Mouse (Mus musculus) gastrocnemius, postnatal 14 days (tissue): ENCODE measurements around the gene Pkd2l1. TPM values are rescaled to one million over a fixed set of nuclear protein-coding genes. Genes with fewer than 3 reads are reported as not detected.
"Not testable (repeated sequence)": the region's sequence is repeated elsewhere in the genome, so short reads cannot be mapped to it uniquely, and the experiment has no call there.

ENCODE experiments used
- DNase-seq: peaks from one replicate; pipeline ENCODE4 v3.0.0; 2021; ENCODE audit warnings: mixed read lengths
- intact Hi-C: fragments of 180-260 bp; cut with DNase I; formaldehyde crosslinking; loops from one replicate; pipeline ENCODE4 v1.15.1; 2025; ENCODE audit warnings: low total_unique reads
- total RNA-seq, 2 experiments: library from RNA; stranded (reverse); gene quantifications; 2 replicates each; pipeline ENCODE4 v1.2.3; 2021

Pkd2l1 gene
- total RNA-seq, 2 experiments from 2014 or later = not detected

- no peak for DNase-seq
- intact Hi-C loops = no loop called here
These were observed 30.7 kb downstream of the Pkd2l1 start for GRCm38 (mm10) chr19:44161515-44161914.

GRCm38 (mm10) chr19:44159386-44159785 is 32.9 kb downstream of the Pkd2l1 start:
- DNase-seq = no peak
- intact Hi-C loops = no loop called here

DNA sequence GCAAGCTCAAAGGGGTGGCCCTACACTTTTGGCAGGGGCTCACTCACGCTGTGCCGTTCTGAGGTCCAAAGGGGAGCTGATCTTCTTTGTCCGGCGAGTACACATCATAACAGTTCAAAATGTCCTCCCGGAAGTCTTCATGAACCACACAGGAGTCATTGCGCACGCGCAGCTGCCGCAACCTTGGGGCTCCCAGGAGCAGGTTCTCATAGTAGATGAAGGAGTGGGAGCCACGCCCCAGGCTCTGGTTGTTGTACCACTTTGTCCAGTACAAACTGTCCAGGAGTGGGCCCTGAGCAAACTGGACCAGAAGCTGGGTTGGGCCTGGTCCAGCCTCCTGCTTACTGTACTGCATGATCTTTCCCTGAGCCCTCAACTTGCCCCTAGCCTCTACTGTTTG is 35.2 kb downstream of the Pkd2l1 start:
- intact Hi-C loops = no loop called here
- DNase-seq = no peak

GRCm38 (mm10) chr19:44153781-44154180 is 38.5 kb downstream of the Pkd2l1 start:
- intact Hi-C loops = no loop called here
- no peak for DNase-seq

GRCm38 (mm10) chr19:44148991-44149390 is 43.3 kb downstream of the Pkd2l1 start:
- intact Hi-C loops = no loop called here
- no peak for DNase-seq

DNA sequence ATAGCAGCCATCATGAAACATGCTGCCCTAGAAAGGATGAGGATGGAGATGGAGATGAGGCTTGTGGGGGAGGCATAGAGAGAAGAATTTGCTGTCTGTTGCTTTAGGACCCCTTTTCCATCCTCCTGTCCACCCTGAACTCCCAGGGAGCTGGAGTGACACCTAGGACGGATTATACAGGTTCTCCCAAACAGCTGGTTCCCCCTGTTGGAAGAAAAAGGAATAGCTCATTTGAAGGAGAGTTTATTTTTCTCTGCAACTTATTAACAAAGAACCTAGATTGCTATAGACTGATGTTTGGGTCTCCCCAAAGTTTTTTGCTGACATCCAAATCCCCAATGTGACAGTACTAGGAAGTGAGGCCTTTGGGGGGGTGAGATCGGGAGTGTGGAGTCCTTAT is 43.9 kb downstream of the Pkd2l1 start:
- intact Hi-C loops = no loop called here
- DNase-seq = no peak

- intact Hi-C loops = no loop called here
- no peak for DNase-seq
These were observed 45.3 kb downstream of the Pkd2l1 start for GRCm38 (mm10) chr19:44146951-44147350.

GRCm38 (mm10) chr19:44146568-44146879 is 45.7 kb downstream of the Pkd2l1 start:
- intact Hi-C loops = no loop called here
- no peak for DNase-seq

DNA sequence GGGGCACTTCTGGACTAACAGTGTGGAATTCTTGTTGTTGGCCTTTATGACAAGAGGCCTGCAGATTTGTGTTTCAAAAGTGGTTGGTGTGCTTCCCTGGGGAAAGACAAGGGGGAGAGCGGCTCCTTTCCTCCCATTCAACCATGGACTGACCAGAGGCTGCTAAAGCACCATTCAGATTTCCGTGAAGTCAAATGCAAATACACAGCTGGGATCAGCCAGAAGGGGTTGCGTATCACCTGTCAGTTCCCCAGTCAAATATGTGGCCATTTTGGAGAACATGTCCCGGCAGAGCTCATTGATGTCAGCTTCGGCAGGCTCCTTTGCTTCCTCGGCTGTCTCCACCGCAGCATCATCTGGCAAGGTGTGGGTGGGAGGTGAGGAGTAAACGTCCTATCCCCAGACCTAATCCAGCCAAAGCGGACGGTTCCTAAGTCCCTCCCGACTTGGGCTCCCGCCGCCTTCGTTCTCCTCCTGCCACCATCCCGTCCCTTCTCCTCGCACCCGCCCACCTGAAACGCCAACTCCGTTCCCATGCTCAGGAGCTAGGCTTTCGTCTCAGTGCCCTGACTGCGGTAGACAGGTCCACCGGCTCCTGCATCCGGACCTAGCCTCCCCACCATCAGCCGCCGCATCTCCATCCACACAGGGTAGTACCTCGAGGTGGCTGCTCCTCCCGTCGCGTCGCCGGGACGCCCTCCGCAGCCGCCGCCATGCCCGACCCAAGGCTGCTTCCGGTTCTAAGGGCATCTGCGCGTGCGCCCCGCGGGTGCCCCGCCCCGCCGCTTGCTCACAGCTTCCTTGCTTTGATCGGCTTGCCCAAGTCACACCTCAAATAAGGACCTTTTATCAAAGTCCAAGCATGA is 46.3 kb downstream of the Pkd2l1 start, which contains the start of gene Bloc1s2:
Gene Bloc1s2 (minus strand): TSS at position 745 of the 866 bp plus-strand sequence.
- intact Hi-C loops = no loop called here
- DNase-seq = peak; percentile 84

- intact Hi-C loops = no loop called here
These were observed 47.9 kb downstream of the Pkd2l1 start for GRCm38 (mm10) chr19:44144366-44144765.

DNA sequence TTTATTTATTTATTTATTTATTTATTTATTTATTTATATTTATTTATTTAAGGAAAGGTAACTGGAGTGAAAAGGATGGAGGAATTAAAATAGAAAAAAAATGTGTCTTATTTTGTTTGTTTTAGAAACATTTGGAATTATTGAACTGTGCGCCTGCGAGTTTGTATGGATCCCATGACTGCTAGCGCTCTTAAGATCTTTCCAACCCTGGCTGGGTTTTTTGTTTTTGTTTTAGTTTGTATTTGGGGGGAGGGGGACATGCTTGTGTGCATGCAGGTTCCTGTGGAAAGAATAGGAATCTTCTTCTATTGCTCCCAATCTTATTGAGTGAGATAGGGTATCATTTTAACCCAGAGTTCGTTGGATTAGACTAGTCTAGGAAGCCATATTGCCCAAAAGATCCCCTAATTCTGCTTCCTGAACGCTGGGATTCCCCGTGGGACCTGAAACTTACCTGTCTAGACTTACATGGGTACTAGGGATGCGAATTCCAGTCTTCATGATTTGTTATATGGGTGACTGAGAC is 56.2 kb downstream of the Pkd2l1 start:
- intact Hi-C loops = no loop called here
- DNase-seq = no peak

More at GRCm38 (mm10) chr19:44144366-44144765, 47.9 kb downstream of the Pkd2l1 start:
- no peak for DNase-seq

- intact Hi-C loops = no loop called here
- peak; percentile 86 for DNase-seq
These were observed 56.9 kb downstream of the Pkd2l1 start, which contains the start of gene Cwf19l1 for GRCm38 (mm10) chr19:44135072-44135959. Gene Cwf19l1 (minus strand): TSS chr19:44135876.

DNA sequence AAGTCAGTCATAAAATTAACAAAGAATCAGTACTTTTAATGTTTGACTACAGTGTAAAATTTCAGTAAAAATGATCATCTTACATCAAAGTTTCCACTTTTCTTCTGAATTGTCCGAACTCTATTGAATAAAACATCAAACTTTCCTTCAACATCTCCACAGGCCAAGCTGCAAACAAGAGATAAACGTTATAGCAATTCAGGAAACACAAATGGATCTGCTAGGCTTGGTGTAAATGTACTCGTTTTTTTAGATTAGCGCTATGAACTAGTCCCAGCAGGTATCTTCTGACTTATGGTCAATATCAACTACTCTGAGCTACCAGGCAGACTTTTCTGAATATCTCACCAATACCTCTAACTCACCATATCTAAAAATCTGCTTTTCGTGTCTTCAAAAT is 59.3 kb downstream of the Pkd2l1 start:
- intact Hi-C loops = no loop called here
- no peak for DNase-seq

- intact Hi-C loops = no loop called here
- no peak for DNase-seq
These were observed 63.7 kb downstream of the Pkd2l1 start for GRCm38 (mm10) chr19:44128560-44128959.

- no peak for DNase-seq
- intact Hi-C loops = no loop called here
These were observed 64.3 kb downstream of the Pkd2l1 start for GRCm38 (mm10) chr19:44127729-44128497.

- intact Hi-C loops = no loop called here
- DNase-seq = no peak
These were observed 71.1 kb downstream of the Pkd2l1 start for GRCm38 (mm10) chr19:44121137-44121536.

GRCm38 (mm10) chr19:44120686-44121085 is 71.6 kb downstream of the Pkd2l1 start:
- intact Hi-C loops, DNase-seq: not testable (repeated sequence)

GRCm38 (mm10) chr19:44117793-44118192 is 74.4 kb downstream of the Pkd2l1 start:
- intact Hi-C loops = no loop called here
- DNase-seq = no peak

GRCm38 (mm10) chr19:44111706-44112105 is 80.5 kb downstream of the Pkd2l1 start:
- intact Hi-C loops = no loop called here
- DNase-seq = no peak
